Mouse (Mus musculus) heart, adult 2 months (tissue): ENCODE measurements around the gene Treml1.

Source experiments
- CTCF ChIP-seq: fragments of 200-600 bp; IDR thresholded peaks from 2 replicates; pipeline ENCODE4 v1.8.1; 2022; ENCODE audit warnings: antibody characterized with exemption, mild to moderate bottlenecking, moderate library complexity
- EP300 ChIP-seq: fragments of 200-500 bp; IDR thresholded peaks from 2 replicates; pipeline ENCODE4 v1.6.1; 2011; ENCODE audit warnings: low read depth, low read length, control low read depth; ENCODE audit not compliant: insufficient read depth
- POLR2A ChIP-seq: fragments of 200-500 bp; IDR thresholded peaks from 2 replicates; pipeline ENCODE4 v1.6.1; 2011; ENCODE audit warnings: mild to moderate bottlenecking, low read depth, low read length, control low read depth; ENCODE audit not compliant: insufficient read depth

DNA sequence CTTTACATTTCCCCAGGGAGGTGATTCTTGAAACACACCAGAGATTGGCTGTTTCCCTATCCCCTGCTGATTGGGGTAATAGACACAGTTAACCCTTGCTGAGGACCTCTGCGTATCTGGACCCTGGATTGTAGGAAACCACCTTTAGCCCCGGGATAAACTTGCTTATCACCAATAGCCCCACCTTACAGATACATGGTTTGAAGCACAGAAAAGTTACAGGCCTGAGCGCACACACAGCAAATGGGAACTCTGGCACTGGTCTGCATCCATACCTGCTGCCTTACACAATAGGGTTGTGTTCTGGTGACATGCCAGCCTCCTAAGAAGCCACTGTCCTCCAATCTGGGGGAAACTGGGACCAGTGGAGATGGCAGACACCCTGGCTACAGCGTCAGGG, 13.9 kb upstream of the Treml1 start:
- TF ChIP-seq CTCF (no peak), POLR2A (no peak), EP300 (no peak)
